Mouse (Mus musculus): Measurements from ENCODE around the gene Anapc1.

Gene Anapc1

GRCm38 (mm10) chr2:128686921-128687557, at the start of gene Anapc1:
Gene Anapc1, minus strand, starts transcription at chr2:128687391.
- in situ Hi-C loops (cut with MboI): no loop called here

GRCm38 (mm10) chr2:128735089-128735488, 47.9 kb upstream of the Anapc1 start:
- in situ Hi-C loops (cut with MboI): no loop called here

GRCm38 (mm10) chr2:128731951-128732350, 44.8 kb upstream of the Anapc1 start:
- in situ Hi-C loops (cut with MboI): no loop called here

GRCm38 (mm10) chr2:128731514-128731913, 44.3 kb upstream of the Anapc1 start:
- in situ Hi-C loops (cut with MboI): no loop called here

DNA sequence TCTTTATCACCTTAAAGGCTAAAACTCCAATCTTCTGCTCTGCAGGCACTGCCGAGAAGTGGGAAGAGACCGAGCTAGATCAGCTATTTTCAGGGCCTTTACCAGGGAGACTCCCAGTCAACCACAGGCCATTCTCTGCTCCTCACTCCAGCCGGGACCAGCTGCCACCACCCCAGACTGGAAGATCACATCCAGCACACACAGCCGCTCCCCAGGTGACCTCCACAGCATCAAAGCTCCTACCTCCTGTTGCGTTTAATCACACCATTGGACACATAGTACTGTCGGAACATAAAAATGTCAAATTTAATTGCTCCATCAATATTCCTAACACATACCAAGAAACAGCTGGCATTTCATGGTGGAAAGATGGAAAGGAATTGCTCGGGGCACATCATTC, 42.0 kb upstream of the Anapc1 start:
- in situ Hi-C loops (cut with MboI): no loop called here

DNA sequence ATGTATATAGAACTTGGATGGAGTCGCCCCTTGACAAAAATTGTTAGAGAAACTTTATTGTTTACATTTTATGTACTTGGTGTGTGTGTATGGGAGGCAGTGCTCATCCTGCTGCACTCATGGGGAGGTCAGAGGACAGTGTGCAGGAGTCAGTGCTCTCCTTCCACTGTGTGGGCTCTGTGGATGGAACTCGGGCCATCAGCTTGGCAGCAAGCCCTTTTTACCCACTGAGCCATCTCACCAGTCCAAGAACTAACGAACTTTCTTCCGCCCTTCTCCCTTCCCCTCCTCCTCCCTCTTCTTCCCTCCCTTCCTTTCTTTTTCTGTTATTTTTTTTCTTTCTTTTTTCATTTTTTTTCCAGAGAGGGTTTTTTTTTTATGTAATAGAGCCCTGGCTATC, 40.9 kb upstream of the Anapc1 start:
- in situ Hi-C loops (cut with MboI): no loop called here

DNA sequence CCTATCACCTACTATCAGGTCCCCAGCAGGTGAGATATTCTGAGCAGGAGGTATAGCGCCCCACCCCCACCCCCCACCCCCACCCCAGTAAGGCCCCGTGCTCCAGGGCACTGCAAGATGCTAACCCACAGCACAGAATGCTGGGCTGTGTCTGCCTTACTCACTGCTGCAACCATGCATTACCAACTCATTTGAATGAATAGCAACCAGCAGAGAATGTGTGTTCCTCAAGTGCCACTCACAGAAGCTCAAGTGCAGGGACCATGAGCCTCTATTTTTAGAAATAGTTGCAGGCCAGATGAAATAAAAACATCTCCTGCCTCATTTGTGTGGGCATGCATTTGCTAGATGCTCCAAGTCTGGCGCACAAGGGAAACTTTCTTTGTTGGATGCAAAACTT, 40.4 kb upstream of the Anapc1 start:
- in situ Hi-C loops (cut with MboI): no loop called here

GRCm38 (mm10) chr2:128726626-128727025, 39.4 kb upstream of the Anapc1 start:
- in situ Hi-C loops (cut with MboI): no loop called here

DNA sequence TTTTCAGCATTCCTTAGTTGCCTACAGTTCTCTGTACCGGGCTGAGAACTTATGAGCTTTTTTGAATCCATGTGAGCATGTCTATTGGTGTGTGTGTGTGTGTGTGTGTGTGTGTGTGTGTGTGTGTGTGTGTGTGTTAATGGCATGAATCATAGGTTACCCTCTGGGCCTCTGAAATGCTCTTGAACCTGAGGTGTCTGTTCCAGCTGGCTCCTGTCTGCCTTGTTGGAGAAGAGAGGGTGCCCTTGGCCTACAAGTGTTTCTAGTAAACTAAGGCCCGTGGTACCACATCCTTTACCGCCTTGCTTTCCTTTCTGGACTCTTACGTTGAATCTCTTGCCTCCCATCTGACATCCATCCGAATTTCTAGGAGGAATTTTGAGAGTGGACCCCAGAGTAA, 38.9 kb upstream of the Anapc1 start:
- in situ Hi-C loops (cut with MboI): no loop called here

- in situ Hi-C loops (cut with MboI): no loop called here
Measured at GRCm38 (mm10) chr2:128722106-128722710, 35.0 kb upstream of the Anapc1 start.

DNA sequence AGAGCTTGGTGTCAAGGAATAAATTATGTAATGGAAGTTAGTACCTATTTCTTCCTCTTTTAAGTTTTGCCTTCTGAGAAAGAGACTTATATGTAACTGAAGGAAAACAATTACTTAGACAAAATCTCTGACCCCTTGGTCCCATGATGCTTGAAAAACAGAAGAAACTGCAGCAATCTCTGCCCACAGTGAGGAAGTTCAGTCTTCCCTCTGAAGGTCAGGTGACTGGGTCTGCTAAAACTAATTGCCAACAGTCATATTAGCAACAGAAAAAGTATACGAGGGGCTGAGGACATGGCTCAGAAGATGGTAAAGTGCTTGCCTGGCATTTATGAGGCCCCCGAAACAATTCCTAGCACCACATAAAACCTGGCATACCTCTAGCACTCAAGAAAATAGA, 32.2 kb upstream of the Anapc1 start:
- in situ Hi-C loops (cut with MboI): no loop called here

GRCm38 (mm10) chr2:128715979-128716378, 28.8 kb upstream of the Anapc1 start:
- in situ Hi-C loops (cut with MboI): no loop called here

DNA sequence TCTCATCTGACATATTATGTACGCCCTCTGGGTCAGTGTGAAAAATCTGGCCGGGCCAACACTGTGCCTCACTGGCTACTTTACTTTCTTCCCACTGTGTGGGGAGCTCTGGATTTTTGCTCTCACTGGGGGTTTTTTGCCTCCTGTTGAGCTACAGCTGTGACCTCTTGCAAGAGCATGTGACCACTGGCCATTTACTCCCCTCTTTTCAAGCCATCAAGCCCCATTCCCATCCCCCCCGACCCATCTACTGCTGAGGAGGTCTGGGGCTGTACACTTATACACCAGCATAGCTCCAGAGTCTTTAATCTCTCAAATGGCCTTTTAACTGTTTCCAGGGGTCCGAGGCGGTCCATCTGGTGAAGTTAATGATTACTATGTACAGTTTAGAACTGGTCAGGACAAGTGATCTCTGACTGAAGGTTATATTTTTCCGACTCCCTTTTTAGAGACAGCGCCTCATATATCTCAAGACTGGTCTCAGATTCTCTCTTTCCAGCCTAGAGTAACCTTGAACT, 27.6 kb upstream of the Anapc1 start:
- in situ Hi-C loops (cut with MboI): no loop called here

- in situ Hi-C loops (cut with MboI): no loop called here
Measured at GRCm38 (mm10) chr2:128713548-128714003, 26.4 kb upstream of the Anapc1 start.

DNA sequence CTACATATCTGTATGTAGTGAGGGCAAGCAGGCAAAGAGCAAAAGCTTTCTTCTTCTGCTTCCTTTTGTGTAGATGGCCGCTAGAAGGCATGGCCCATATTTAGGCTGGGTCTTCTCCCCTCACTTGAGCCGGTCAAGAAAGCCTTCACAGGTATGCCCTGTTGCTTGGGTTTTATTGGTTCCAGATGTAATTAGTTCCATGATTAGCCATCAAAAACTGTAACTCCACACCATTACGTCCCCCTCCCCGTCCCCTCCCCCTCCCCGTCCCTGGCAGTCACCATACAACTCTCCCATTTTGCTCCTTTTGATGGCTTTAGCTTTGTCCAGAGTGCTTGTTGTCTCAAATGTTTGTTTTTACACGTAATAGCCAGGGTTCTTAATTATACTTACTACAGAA, 25.7 kb upstream of the Anapc1 start:
- in situ Hi-C loops (cut with MboI): no loop called here

GRCm38 (mm10) chr2:128710609-128711008, 23.4 kb upstream of the Anapc1 start:
- in situ Hi-C loops (cut with MboI): no loop called here

DNA sequence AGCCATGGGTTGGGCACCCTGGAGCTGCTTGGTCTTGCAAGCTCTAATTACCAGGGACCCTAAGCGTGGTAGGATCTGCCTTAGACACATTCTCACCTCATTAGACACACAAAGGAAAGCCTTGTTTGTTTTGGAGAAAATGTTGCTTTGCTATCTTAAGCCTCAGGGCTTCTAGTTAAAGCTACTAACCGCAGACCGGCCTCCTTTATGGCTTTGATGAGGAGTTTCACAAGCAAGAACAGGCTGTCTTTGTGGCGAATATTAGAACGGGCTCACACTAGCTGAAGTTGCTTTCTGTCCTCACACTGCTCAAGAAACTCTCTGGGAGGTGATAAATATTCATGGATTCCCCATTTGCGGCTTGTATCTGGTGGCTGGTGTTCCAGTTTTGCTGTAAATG, 22.1 kb upstream of the Anapc1 start:
- in situ Hi-C loops (cut with MboI): no loop called here

- in situ Hi-C loops (cut with MboI): no loop called here
Measured at GRCm38 (mm10) chr2:128704474-128704873, 17.3 kb upstream of the Anapc1 start.

DNA sequence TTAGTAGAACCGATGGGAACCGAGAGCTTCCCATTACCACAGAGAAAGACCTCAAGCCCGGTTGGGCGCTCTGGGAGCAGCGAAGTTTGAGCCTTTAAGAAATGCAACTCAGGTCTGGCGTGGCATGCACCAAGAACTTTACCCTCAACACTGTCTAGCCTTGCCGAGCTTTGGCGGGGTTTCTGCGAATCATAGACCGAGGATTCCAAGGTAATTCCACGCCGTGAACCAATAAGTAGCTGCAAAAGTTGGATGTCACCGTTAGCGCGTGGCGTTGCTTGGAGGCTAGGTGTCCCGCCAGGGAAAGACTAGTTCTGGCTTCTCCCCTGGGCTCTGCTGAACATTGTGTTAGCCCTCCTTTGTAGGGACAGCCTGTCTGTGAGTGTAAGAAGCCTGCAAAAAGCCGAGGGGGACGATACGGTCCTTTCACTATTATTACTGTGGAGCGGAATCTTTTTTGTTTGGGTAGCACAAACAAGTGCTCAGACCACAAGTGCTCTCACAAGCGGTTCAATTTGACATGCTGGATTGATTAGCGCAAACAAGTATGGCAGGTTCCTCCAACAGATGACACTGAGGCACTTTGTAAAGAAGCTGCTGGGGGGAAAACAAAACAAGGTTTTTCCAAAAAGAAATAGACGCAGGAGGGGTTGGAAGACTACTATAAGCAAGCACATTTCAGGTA, 12.2 kb upstream of the Anapc1 start:
- in situ Hi-C loops (cut with MboI): no loop called here

GRCm38 (mm10) chr2:128698693-128699181, 11.5 kb upstream of the Anapc1 start, which contains the start of gene Mertk:
Gene Mertk, plus strand, starts transcription at chr2:128698956.
- in situ Hi-C loops (cut with MboI): no loop called here

DNA sequence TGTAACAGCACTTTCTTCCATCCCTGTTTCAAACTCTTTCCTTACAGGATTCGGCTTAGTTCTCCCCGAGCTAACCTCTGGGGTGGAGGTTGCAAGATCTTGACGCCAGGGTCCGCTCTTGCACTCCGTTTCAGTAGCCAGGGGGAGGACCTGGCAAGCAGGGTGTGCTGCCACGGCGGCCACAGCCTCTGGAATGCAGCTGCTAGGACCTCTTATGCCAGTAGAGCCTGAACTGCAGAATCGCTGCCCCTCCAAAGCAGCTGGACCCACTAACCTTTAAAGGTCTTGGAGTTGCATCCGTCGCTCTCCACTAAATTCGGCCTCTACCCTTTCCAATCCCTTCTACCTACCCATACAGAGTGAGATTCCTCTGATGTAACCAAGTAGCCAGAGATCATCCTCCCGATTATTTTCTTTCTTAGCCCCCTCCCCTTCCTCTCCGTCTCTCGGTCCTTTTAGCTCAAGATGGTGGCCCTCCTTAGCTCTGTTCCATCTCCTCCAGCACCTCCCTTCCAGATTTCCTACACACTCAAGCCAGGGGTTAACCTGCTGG, 11.0 kb upstream of the Anapc1 start:
- in situ Hi-C loops (cut with MboI): no loop called here

- in situ Hi-C loops (cut with MboI): no loop called here
Measured at GRCm38 (mm10) chr2:128697566-128697965, 10.4 kb upstream of the Anapc1 start.
